Mouse (Mus musculus) neural tube, embryonic 14.5 days (tissue): ENCODE data around the gene Serbp1. TPM values are rescaled to one million over a fixed set of nuclear protein-coding genes. Genes with fewer than 3 reads are reported as not detected.

ENCODE experiments used
- ATAC-seq: fragments of 200-750 bp; cut with Nextera tagmentation; 2 replicates; pipeline ENCODE4 v1.8.0; 2017; ENCODE audit warnings: low read depth, mild to moderate bottlenecking, moderate TSS enrichment, moderate library complexity
- H3K27ac ChIP-seq: fragments of 300-500 bp; sonication (generic); 2 replicates; pipeline ENCODE4 v1.5.1; 2014; ENCODE audit warnings: low read depth, mild to moderate bottlenecking, control low read depth, low read length, moderate library complexity, mixed read lengths
- H3K27me3 ChIP-seq: fragments of 300-500 bp; sonication (generic); 2 replicates; pipeline ENCODE4 v1.6.1; 2014; ENCODE audit warnings: low read length; ENCODE audit not compliant: control insufficient read depth, insufficient read depth
- H3K36me3 ChIP-seq: fragments of 300-500 bp; sonication (generic); 2 replicates; pipeline ENCODE4 v1.6.1; 2014; ENCODE audit warnings: low read length, mixed read lengths; ENCODE audit not compliant: control insufficient read depth, insufficient read depth
- H3K4me1 ChIP-seq: fragments of 300-500 bp; sonication (generic); 2 replicates; pipeline ENCODE4 v1.6.1; 2014; ENCODE audit warnings: low read length; ENCODE audit not compliant: control insufficient read depth, insufficient read depth
- H3K4me2 ChIP-seq: fragments of 300-500 bp; sonication (generic); 2 replicates; pipeline ENCODE4 v1.6.1; 2014; ENCODE audit warnings: mild to moderate bottlenecking, low read depth, low read length, control low read depth
- H3K4me3 ChIP-seq: fragments of 300-500 bp; sonication (generic); 2 replicates; pipeline ENCODE4 v1.5.1; 2014; ENCODE audit warnings: low read depth, low read length, control low read depth, mixed read lengths
- H3K9ac ChIP-seq: fragments of 300-500 bp; sonication (generic); replicated peaks from 2 replicates; pipeline ENCODE4 v1.6.1; 2014; ENCODE audit warnings: low read depth, mild to moderate bottlenecking, control low read depth, low read length, mixed read lengths
- H3K9me3 ChIP-seq: fragments of 300-500 bp; sonication (generic); 2 replicates; pipeline ENCODE4 v1.6.1; 2016; ENCODE audit warnings: low read length; ENCODE audit not compliant: control insufficient read depth
- WGBS: fragments of 180-500 bp; shearing (Covaris S2); extraction: QIAGEN DNeasy Blood & Tissue Kit; methylation state at CpG from one replicate; pipeline ENCODE4 v1.1.7; 2014; 5-methylcytosine and 5-hydroxymethylcytosine counted together
- polyA plus RNA-seq: library from polyadenylated mRNA; unstranded; fragments of >200 nt; fragmentation: Nextera tagmentation; extraction: Ambion mirVana; gene quantifications from 2 replicates; pipeline ENCODE4 v1.2.1, GENCODE M21; 2014

Serbp1 gene
- polyA plus RNA-seq, 1 experiment from 2014 or later: 305 TPM

GRCm38 (mm10) chr6:67302471-67302870, 64.5 kb downstream of the Serbp1 start:
- Histone ChIP-seq H3K9ac (no peak overlapping the region), H3K27ac (no peak overlapping the region), H3K36me3 (no peaks in the 10 kb centered on the region), H3K4me2 (no peak overlapping the region), H3K27me3 (no peaks in the 10 kb centered on the region), H3K4me3 (no peak overlapping the region), H3K9me3 (no peaks in the 10 kb centered on the region), H3K4me1 (no peaks in the 10 kb centered on the region)
- ATAC-seq: no peak
- 92% methylated on average over 4 of the region's 4 CpGs for WGBS

DNA sequence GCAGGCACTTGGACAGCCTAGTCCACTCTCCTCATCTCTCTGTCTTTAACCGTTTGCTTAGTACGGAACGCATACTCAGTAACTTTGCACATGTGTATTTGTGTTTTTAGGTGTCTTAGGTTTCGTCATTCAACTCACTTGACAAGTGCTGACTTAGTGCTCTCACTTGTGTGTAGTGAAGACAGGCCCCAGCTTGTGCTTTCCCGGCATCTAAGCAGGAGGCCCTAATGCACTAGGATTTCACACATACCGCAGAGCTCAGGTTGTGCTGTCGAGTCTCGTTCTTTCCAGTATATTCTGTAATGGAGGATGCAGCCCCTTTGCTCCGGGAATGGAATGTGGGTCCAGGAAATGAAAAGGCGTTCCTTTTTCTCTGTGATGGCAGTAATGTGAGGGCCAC, 65.2 kb downstream of the Serbp1 start:
- no peak overlapping the region for H3K9ac ChIP-seq
- no peak overlapping the region for H3K4me3 ChIP-seq
- no peaks in the 10 kb centered on the region for H3K36me3 ChIP-seq
- H3K9me3 ChIP-seq: no peaks in the 10 kb centered on the region
- no peaks in the 10 kb centered on the region for H3K27me3 ChIP-seq
- 93% methylated on average over 10 of the region's 10 CpGs for WGBS
- H3K27ac ChIP-seq: no peak overlapping the region
- no peak for ATAC-seq
- no peak overlapping the region for H3K4me2 ChIP-seq
- no peaks in the 10 kb centered on the region for H3K4me1 ChIP-seq

GRCm38 (mm10) chr6:67308994-67309393, 71.0 kb downstream of the Serbp1 start:
- no peaks in the 10 kb centered on the region for H3K9me3 ChIP-seq
- 87% methylated on average over 3 of the region's 3 CpGs for WGBS

DNA sequence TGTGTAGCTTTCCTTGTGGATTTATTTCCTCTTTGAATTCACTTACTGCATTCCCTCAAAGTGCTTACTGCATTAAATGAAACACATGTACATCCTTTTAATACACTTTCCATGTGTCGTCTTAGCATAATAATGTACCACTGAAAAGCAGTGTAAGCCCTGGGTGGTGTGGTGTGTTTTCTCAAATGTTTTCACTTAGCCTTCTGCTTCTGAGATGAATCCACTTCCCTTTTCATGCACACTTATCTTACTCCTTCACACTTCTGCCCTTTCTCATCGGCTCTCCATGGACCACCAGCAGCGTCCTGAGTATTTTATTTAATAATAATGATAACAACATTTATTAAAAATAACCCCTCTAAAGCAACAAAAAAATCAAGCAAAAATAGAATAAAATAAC, 71.8 kb downstream of the Serbp1 start:
- Histone ChIP-seq H3K4me3 (no peak overlapping the region), H3K27me3 (no peaks in the 10 kb centered on the region), H3K4me2 (no peak overlapping the region), H3K9ac (no peak overlapping the region), H3K27ac (no peak overlapping the region), H3K4me1 (no peaks in the 10 kb centered on the region), H3K9me3 (no peaks in the 10 kb centered on the region), H3K36me3 (no peaks in the 10 kb centered on the region)
- no peak for ATAC-seq
- 88% methylated on average over 3 of the region's 3 CpGs for WGBS

More at GRCm38 (mm10) chr6:67308994-67309393, 71.0 kb downstream of the Serbp1 start:
- Histone ChIP-seq H3K4me3 (no peak overlapping the region), H3K4me2 (no peak overlapping the region), H3K9ac (no peak overlapping the region), H3K36me3 (no peaks in the 10 kb centered on the region), H3K4me1 (no peaks in the 10 kb centered on the region), H3K27me3 (no peaks in the 10 kb centered on the region), H3K27ac (no peak overlapping the region)
- ATAC-seq: no peak

DNA sequence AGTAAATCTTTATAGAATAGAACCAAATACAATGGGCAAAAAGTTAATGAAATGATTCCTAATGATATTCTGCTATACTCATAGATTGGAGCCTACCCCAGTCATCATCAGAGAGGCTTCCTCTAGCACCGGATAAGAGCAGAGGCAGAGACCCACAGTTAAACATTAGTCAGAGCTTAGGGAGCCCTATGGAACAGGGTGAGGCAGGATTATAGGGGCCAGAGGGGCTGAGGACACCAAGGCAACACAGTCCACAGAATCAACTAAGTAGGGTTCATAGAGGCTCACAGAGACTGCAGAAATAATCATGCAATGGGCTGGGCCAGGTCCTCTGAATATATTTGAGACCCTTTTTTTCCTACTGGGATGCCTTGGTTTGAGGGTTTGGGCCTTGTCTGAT, 76.7 kb downstream of the Serbp1 start:
- no peaks in the 10 kb centered on the region for H3K27me3 ChIP-seq
- no peak overlapping the region for H3K4me3 ChIP-seq
- no peak for ATAC-seq
- H3K27ac ChIP-seq: no peak overlapping the region
- no peaks in the 10 kb centered on the region for H3K9me3 ChIP-seq
- no peak overlapping the region for H3K4me2 ChIP-seq
- H3K9ac ChIP-seq: no peak overlapping the region
- no peaks in the 10 kb centered on the region for H3K4me1 ChIP-seq
- 70% methylated on average over 1 of the region's 1 CpGs for WGBS
- no peaks in the 10 kb centered on the region for H3K36me3 ChIP-seq

GRCm38 (mm10) chr6:67317068-67317467, 79.1 kb downstream of the Serbp1 start:
- Histone ChIP-seq H3K4me3 (no peak overlapping the region), H3K4me1 (no peaks in the 10 kb centered on the region), H3K4me2 (no peak overlapping the region), H3K27me3 (no peaks in the 10 kb centered on the region), H3K36me3 (no peaks in the 10 kb centered on the region), H3K27ac (no peak overlapping the region), H3K9me3 (no peaks in the 10 kb centered on the region), H3K9ac (no peak overlapping the region)
- ATAC-seq: no peak
- WGBS: 79% methylated on average over 5 of the region's 5 CpGs

DNA sequence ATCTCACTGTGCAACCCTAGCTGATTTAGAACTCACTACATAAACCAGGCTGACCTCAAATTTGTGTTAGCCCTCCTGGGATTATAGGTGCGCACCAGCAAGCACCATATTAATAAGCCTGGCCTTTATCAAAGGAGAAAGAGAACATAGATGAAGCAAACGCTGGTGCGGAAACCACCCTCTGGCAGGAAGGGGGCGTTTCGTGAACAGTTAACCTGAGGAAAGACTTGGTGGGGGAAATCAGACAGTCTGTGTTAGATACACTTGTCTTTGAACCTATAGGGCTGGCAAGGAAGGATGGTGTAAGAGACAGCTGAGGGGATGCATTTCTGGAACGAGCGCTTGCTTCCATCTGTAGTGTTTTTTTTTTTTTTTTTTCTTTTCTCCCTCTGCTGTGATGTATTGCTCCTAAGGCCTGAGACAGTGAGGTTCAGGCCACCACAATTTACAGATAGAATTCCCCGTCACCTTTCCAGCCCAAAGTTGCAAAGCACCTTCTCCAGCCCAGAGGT, 79.9 kb downstream of the Serbp1 start:
- Histone ChIP-seq H3K36me3 (no peaks in the 10 kb centered on the region), H3K9ac (no peak overlapping the region), H3K27me3 (no peaks in the 10 kb centered on the region), H3K9me3 (no peaks in the 10 kb centered on the region), H3K4me3 (no peak overlapping the region), H3K27ac (no peak overlapping the region), H3K4me1 (no peaks in the 10 kb centered on the region), H3K4me2 (no peak overlapping the region)
- no peak for ATAC-seq
- 85% methylated on average over 8 of the region's 8 CpGs for WGBS

DNA sequence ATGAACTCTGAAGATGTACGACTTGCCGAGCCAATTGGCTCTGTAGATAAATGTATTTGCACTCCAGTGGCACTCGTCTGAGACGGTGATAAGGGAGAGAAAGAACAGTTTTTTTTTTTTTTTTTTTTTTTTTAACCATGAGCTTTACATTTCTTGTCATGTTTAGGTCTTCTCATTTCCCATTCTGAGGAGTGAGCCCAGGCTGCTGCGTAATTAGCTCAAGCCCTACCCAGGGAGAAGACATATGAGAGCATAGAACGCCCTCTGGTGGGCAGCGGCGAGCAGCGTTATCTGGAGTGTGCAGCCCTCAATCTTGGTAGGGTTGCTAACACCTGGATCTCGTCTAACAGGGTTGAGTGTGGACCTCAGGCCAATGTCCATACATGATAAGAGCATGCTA, 80.5 kb downstream of the Serbp1 start:
- Histone ChIP-seq H3K36me3 (no peaks in the 10 kb centered on the region), H3K4me3 (no peak overlapping the region), H3K27me3 (no peaks in the 10 kb centered on the region), H3K4me2 (no peak overlapping the region), H3K27ac (no peak overlapping the region), H3K9ac (no peak overlapping the region), H3K9me3 (no peaks in the 10 kb centered on the region), H3K4me1 (no peaks in the 10 kb centered on the region)
- peak; percentile 75; the same call in 1 of the 2 replicates for ATAC-seq
- 31% methylated on average over 10 of the region's 10 CpGs for WGBS

DNA sequence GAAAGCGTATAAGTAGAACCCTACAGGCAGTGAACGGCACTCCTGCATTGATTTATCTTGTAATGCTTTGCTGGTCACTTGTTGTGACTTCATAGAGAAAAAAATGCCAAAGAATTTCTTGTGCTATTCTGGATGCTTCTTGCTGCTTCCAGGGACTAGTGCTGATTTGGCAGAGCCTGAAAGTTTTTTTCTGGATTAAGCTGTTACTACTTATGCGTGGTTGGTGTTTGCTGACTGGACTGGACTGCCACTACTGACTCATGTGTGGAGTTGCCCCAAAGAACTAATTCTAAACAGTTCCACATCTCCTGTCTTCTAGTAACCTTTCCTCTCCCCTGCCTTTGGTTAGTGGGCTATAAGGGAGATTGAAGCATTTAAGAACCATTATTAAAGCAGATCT, 85.8 kb downstream of the Serbp1 start:
- no peaks in the 10 kb centered on the region for H3K27me3 ChIP-seq
- no peak overlapping the region for H3K4me2 ChIP-seq
- H3K36me3 ChIP-seq: no peaks in the 10 kb centered on the region
- no peak overlapping the region for H3K4me3 ChIP-seq
- H3K4me1 ChIP-seq: no peaks in the 10 kb centered on the region
- H3K9ac ChIP-seq: no peak overlapping the region
- no peaks in the 10 kb centered on the region for H3K9me3 ChIP-seq
- ATAC-seq: no peak
- 87% methylated on average over 3 of the region's 3 CpGs for WGBS
- H3K27ac ChIP-seq: no peak overlapping the region

- ATAC-seq: no peak
- H3K36me3 ChIP-seq: no peaks in the 10 kb centered on the region
- no peaks in the 10 kb centered on the region for H3K4me1 ChIP-seq
- no peaks in the 10 kb centered on the region for H3K9me3 ChIP-seq
- H3K27me3 ChIP-seq: no peaks in the 10 kb centered on the region
- no peak overlapping the region for H3K4me2 ChIP-seq
- H3K4me3 ChIP-seq: no peak overlapping the region
- no peak overlapping the region for H3K9ac ChIP-seq
- no peak overlapping the region for H3K27ac ChIP-seq
Observed at GRCm38 (mm10) chr6:67337943-67338342, 100.0 kb downstream of the Serbp1 start.
